8 mouse cellular contexts compared by ENCODE assay signal in the genomic region with DNA sequence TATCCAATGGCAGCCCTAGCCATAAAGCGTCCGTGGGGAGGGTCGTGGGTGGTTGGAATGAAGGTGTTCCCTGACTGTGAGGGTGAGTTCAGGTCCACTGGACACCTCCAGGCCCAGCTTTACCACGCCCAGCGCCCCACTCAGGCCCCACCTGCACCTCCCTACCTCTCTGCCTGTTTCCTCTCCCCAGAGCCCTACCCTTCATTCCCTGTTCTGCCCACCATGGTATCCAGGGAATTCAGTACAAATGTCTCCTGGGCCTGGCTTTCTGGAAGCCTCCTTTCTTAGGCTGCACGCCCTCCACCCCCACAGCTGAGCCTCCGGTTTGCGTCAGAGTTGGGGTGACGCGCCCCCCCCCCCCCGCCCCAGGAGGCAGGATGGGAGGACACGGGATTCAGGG. TPM values are rescaled to one million over a fixed set of nuclear protein-coding genes. Genes with fewer than 3 reads are reported as not detected.
DNase-seq lines count a peak whose midpoint lies in the region; ATAC-seq and TF ChIP-seq lines count a peak whose summit lies in the region.

No protein-coding gene starts in this region.

- no peaks in the 10 kb centered on the region for H3K9me3 ChIP-seq in forebrain, embryonic 14.5 days (replicated peaks; ENCODE audit: control insufficient read depth, low read length)
- H3K9me3 ChIP-seq in liver, embryonic 15.5 days (replicated peaks) = no peaks in the 10 kb centered on the region

- WGBS in forebrain, embryonic 14.5 days = 12% methylated on average over 9 of the region's 12 CpGs
- whole genome bisulfite sequencing in liver, embryonic 15.5 days (ENCODE audit: insufficient replicate concordance) = 25% methylated on average over 12 of the region's 12 CpGs

- no peak for TF ChIP-seq CTCF in C2C12 (IDR thresholded peaks at IDR 0.05; ENCODE audit: control insufficient read depth, insufficient read depth, insufficient read length)

- H3K4me1 ChIP-seq in forebrain, embryonic 14.5 days (ENCODE audit: control insufficient read depth, insufficient read depth, low read length) = peaks cover 29% of the 10 kb centered on the region
- peaks cover 32% of the 10 kb centered on the region for H3K4me1 ChIP-seq in liver, embryonic 15.5 days (replicated peaks)

- peak overlapping the region; percentile 79 for H3K9ac ChIP-seq in forebrain, embryonic 14.5 days (ENCODE audit: low read length)
- H3K9ac ChIP-seq in liver, embryonic 15.5 days = no peak overlapping the region

- H3ac ChIP-seq in C2C12 (ENCODE audit: control insufficient read depth, insufficient read length, low read depth) = peak overlapping the region; percentile 47

- peak; percentile 72 for DNase-seq in cerebellum, adult 9-10 months
- no peak for DNase-seq in cerebellum, postnatal 25 days
- no peak for DNase-seq in forebrain, embryonic 14.5 days (ENCODE audit: low spot score)
- DNase-seq in testis, postnatal 10 days (ENCODE audit: low spot score) = no peak
- no peak for DNase-seq in urinary bladder, adult 2 months (ENCODE audit: low spot score)
- no peak for DNase-seq in layer of hippocampus, adult 18-20 months (ENCODE audit: low spot score in 2 of 2)

- H3K36me3 ChIP-seq in C2C12 (ENCODE audit: control insufficient read depth, insufficient read depth) = no peaks in the 10 kb centered on the region
- H3K36me3 ChIP-seq in forebrain, embryonic 14.5 days (ENCODE audit: control insufficient read depth, insufficient read depth, low read length) = no peaks in the 10 kb centered on the region
- no peaks in the 10 kb centered on the region for H3K36me3 ChIP-seq in liver, embryonic 15.5 days (replicated peaks)

- ATAC-seq in forebrain, embryonic 14.5 days = peak; percentile 18
- ATAC-seq in liver, embryonic 15.5 days (ENCODE audit: insufficient read depth) = no peak

- H3K4me3 ChIP-seq in C2C12 (ENCODE audit: insufficient read depth, poor library complexity, severe bottlenecking) = peak overlapping the region; percentile 32
- H3K4me3 ChIP-seq in forebrain, embryonic 14.5 days (ENCODE audit: low read depth, low read length) = peak overlapping the region; percentile 80
- H3K4me3 ChIP-seq in liver, embryonic 15.5 days (replicated peaks) = peak overlapping the region; percentile 56

- peak overlapping the region; percentile 86 for H3K4me2 ChIP-seq in forebrain, embryonic 14.5 days (ENCODE audit: low read length)
- peak overlapping the region; percentile 85 for H3K4me2 ChIP-seq in liver, embryonic 15.5 days

- peak overlapping the region; percentile 77 for H3K27ac ChIP-seq in forebrain, embryonic 14.5 days (ENCODE audit: low read depth, low read length)
- no peak overlapping the region for H3K27ac ChIP-seq in liver, embryonic 15.5 days (replicated peaks)

- no peaks in the 10 kb centered on the region for H3K27me3 ChIP-seq in C2C12 (ENCODE audit: control insufficient read depth, insufficient read depth, insufficient read length)
- H3K27me3 ChIP-seq in forebrain, embryonic 14.5 days (replicated peaks; ENCODE audit: control insufficient read depth, insufficient read depth, low read length) = peaks cover 12% of the 10 kb centered on the region
- peaks cover 57% of the 10 kb centered on the region for H3K27me3 ChIP-seq in liver, embryonic 15.5 days

- H3K79me3 ChIP-seq in C2C12 (ENCODE audit: low read depth) = no peaks in the 10 kb centered on the region

- no peaks in the 10 kb centered on the region for H3K79me2 ChIP-seq in C2C12 (ENCODE audit: control insufficient read depth, insufficient read depth)

TF ChIP-seq in C2C12, 6 proteins besides CTCF, POLR2A, EP300 and RAD21:
- TF ChIP-seq MYOD1 (IDR thresholded peaks at IDR 0.05; ENCODE audit: control insufficient read depth, insufficient read length, low read depth) (no peak), MAX (IDR thresholded peaks at IDR 0.05) (no peak)
TF ChIP-seq in C2C12: peak in this region for 0.

RNA-seq across cellular contexts. Expression of gene Unc13a, which starts 1.4 kb away (rescaled TPM):
- 1.5 TPM for polyA plus RNA-seq in C2C12 (2012; fragmentation: generic; extraction: Trizol)
- polyA plus RNA-seq in forebrain, embryonic 14.5 days (2014; fragmentation: Nextera tagmentation; extraction: Ambion mirVana) = 13.9 and 16.7 TPM in 2 replicates
- polyA plus RNA-seq in liver, embryonic 15.5 days (2015; fragmentation: Nextera tagmentation; extraction: Ambion mirVana) = 0.16 and 0.20 TPM in 2 replicates
- 0.44 and 0.47 TPM in 2 replicates for polyA plus RNA-seq in urinary bladder, adult 2 months (2012; rRNA removed)
- total RNA-seq in layer of hippocampus, adult 18-20 months (2021) = 100 to 1,000 TPM; 226 to 246 TPM

RNA-seq across cellular contexts. Expression of gene Jak3, which starts 5.9 kb away (rescaled TPM):
- 1.2 TPM for polyA plus RNA-seq in C2C12 (2012; fragmentation: generic; extraction: Trizol)
- polyA plus RNA-seq in forebrain, embryonic 14.5 days (2014; fragmentation: Nextera tagmentation; extraction: Ambion mirVana) = 1.4 and 2.1 TPM in 2 replicates
- 6.4 and 6.9 TPM in 2 replicates for polyA plus RNA-seq in liver, embryonic 15.5 days (2015; fragmentation: Nextera tagmentation; extraction: Ambion mirVana)
- 14.9 and 17.1 TPM in 2 replicates for polyA plus RNA-seq in urinary bladder, adult 2 months (2012; rRNA removed)
- total RNA-seq in layer of hippocampus, adult 18-20 months (2021) = 1 to 10 TPM; 3.7 to 4.4 TPM

RNA-seq across cellular contexts. Expression of gene Insl3, which starts 18.8 kb away (rescaled TPM):
- polyA plus RNA-seq in C2C12 (2012; fragmentation: generic; extraction: Trizol) = 0.14 TPM
- 0.63 TPM in 1 of 2 replicates, not detected in the other for polyA plus RNA-seq in forebrain, embryonic 14.5 days (2014; fragmentation: Nextera tagmentation; extraction: Ambion mirVana)
- polyA plus RNA-seq in liver, embryonic 15.5 days (2015; fragmentation: Nextera tagmentation; extraction: Ambion mirVana) = 2.2 and 3.0 TPM in 2 replicates
- polyA plus RNA-seq in urinary bladder, adult 2 months (2012; rRNA removed) = 7.7 and 11.7 TPM in 2 replicates
- 1 to 10 TPM; 1.7 to 1.8 TPM for total RNA-seq in layer of hippocampus, adult 18-20 months (2021)

RNA-seq across cellular contexts. Expression of gene B3gnt3, which starts 31.4 kb away (rescaled TPM):
- polyA plus RNA-seq in C2C12 (2012; fragmentation: generic; extraction: Trizol) = 0.02 TPM
- polyA plus RNA-seq in forebrain, embryonic 14.5 days (2014; fragmentation: Nextera tagmentation; extraction: Ambion mirVana) = 0.10 and 0.22 TPM in 2 replicates
- polyA plus RNA-seq in liver, embryonic 15.5 days (2015; fragmentation: Nextera tagmentation; extraction: Ambion mirVana) = 4.1 and 5.2 TPM in 2 replicates
- polyA plus RNA-seq in urinary bladder, adult 2 months (2012; rRNA removed) = 4.8 and 7.4 TPM in 2 replicates
- under 1 TPM; 0.33 to 0.59 TPM for total RNA-seq in layer of hippocampus, adult 18-20 months (2021)

RNA-seq across cellular contexts. Expression of gene Fcho1, which starts 55.3 kb away (rescaled TPM):
- polyA plus RNA-seq in C2C12 (2012; fragmentation: generic; extraction: Trizol) = not detected
- 38.6 and 47.4 TPM in 2 replicates for polyA plus RNA-seq in forebrain, embryonic 14.5 days (2014; fragmentation: Nextera tagmentation; extraction: Ambion mirVana)
- 23.0 and 25.0 TPM in 2 replicates for polyA plus RNA-seq in liver, embryonic 15.5 days (2015; fragmentation: Nextera tagmentation; extraction: Ambion mirVana)
- polyA plus RNA-seq in urinary bladder, adult 2 months (2012; rRNA removed) = 4.5 and 5.3 TPM in 2 replicates
- 10 to 100 TPM; 94.9 to 99.9 TPM for total RNA-seq in layer of hippocampus, adult 18-20 months (2021)
